Mouse (Mus musculus): ENCODE data around the gene Hs3st3a1.

- TF ChIP-seq CTCF (IDR thresholded peaks at IDR 0.05; ENCODE audit: borderline replicate concordance, insufficient read depth, low read length) = no peak
- TF ChIP-seq POLR2A (IDR thresholded peaks at IDR 0.05; ENCODE audit: low read depth, low read length) = no peak
Observed at GRCm38 (mm10) chr11:64543181-64543641, 108.1 kb downstream of the Hs3st3a1 start.
